Mouse (Mus musculus): Measurements from ENCODE around the gene Atrnl1.

The Atrnl1 gene

GRCm38 (mm10) chr19:57949260-57949917 is 338.6 kb downstream of the Atrnl1 start:
- in situ Hi-C loops (cut with MboI; ENCODE audit: unreplicated experiment in 2 of 2), result no loop called here

DNA sequence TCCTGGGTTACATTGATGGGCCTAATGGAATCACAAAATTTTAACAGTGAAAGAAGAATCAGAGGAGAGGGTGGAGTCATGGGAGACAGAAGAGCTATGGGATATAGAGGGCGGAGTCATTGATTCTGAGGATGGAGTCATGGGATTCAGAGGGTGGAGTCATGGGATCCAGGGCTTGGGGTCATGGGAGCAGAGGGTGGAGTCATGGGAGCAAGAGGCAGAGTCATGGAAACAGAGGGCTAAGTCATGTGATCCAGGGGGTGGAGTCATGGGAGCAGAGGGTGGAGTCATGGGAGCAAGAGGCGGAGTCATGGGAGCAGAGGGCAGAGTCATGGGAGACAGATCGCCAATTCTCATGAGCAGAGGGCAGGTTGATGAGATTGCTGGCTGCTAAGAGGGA is 343.3 kb downstream of the Atrnl1 start:
- in situ Hi-C loops (cut with MboI; ENCODE audit: unreplicated experiment in 2 of 2), result no loop called here

- in situ Hi-C loops (cut with MboI; ENCODE audit: unreplicated experiment in 2 of 2), result no loop called here
These were observed 345.6 kb downstream of the Atrnl1 start for GRCm38 (mm10) chr19:57956459-57956858.

DNA sequence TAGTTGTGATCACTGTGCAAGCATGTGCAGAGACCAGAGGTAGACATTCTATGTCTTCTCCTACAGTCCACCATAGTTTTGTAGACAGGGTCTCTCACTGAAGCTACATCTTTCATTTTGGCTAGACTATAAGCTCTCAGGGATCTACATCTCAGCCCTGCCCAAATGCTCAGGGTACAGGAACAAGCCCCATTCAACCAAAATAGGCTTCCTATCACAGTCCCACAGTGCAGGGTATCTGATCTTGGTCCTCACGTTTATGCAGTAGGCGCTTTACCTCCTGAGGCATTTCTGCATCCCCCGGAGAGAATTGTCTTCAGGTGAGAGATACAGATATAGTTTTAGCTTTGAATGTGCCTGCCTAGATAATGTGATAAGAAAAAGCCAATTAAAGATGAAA is 346.5 kb downstream of the Atrnl1 start:
- in situ Hi-C loops (cut with MboI; ENCODE audit: unreplicated experiment in 2 of 2), result no loop called here

DNA sequence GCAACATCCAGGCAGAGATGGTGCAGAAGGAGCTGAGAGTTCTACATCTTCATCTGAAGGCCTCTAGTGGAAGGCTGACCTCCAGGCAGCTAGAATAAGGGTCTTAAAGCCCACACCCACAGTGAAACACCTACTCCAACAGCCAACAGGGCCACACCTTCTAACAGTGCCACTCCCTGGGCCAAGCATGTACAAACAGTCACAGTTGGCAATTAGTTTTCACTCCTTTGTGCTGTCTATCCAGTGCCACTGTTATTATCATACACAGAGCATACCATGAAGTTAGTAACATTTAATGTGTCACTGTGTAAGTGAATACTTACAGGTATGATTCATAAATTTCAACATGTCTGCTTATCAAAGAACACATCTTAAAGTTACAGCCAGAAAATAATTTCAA is 347.3 kb downstream of the Atrnl1 start:
- in situ Hi-C loops (cut with MboI; ENCODE audit: unreplicated experiment in 2 of 2), result no loop called here

DNA sequence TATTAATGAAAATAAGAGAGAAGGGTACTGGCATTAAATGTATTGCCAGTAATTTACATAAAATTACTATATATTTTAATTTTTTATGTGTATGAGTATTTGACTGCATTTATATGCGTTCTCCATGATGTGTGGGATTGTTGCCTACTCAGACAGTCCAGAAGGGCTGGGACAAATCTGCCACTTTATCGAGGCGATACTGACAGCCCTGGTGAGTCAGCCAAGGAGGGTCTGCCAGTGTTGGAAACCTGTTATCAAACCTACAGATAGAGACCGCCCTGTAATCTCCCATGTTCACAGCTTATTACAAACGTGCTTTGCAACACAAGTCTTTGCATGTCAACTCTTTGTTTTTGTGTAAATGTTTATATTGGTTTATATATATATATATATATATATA is 347.9 kb downstream of the Atrnl1 start:
- in situ Hi-C loops (cut with MboI; ENCODE audit: unreplicated experiment in 2 of 2), result no loop called here

- in situ Hi-C loops (cut with MboI; ENCODE audit: unreplicated experiment in 2 of 2), result no loop called here
These were observed 350.5 kb downstream of the Atrnl1 start for GRCm38 (mm10) chr19:57961321-57961720.

DNA sequence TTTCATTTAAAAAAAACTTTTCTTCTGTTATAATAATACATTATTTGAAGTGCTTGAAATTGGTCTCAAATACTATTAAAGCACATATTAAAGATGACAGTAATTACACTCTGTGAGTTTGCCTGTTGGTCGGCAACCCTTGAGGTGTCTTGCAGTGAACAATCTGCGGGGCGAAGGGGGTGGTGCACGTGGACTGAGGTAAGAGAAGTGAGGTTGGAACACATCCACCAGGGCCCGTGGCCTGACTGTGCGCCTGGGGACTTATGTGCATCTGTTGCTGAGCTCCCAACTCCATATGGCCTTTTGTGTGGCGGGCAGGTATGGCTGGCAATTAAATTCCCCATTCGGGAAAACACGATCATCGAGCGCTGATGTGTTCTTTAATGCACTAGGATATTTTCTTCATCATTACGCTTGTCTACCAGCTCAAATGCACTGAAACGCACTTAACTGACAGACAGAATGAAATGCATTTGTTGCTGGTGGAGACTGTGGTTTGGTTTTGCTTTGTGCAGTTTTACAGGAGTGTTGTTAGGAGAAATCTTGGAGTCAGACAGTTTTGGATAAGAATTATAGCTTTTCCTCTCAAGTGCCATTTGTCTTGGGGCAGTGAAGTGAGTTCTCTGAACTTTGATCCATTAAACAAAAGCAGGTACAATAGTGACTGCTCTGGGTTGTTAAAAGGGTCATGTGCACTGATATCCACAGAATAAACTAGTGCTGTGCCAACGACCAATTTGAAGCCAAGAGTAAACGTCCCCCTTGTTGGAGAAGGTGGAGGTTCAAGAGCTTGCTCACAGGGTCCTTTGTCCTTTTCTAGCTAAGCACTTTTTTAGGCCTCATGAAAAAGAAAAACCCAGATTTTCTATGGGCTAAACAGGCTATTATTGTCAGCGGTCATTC is 351.2 kb downstream of the Atrnl1 start:
- in situ Hi-C loops (cut with MboI; ENCODE audit: unreplicated experiment in 2 of 2), result no loop called here

DNA sequence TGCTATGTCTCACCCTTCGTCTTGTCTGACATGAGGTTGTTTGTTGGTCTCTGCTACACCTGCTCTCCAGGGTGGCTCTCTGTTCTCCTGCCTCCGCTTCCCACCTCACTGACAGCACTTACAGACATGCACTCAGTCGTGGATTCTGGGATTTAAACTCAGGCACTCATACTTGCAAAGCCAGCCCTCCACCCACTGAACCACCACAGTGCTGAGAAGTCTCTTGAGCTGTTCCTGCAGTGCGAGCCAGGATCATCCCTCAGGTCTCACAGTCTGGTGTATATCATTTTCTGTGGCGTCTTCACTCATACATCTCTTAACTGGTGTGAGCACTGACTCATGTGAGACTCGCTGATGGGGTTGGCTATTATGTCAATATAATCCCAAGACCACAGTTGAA is 353.0 kb downstream of the Atrnl1 start:
- in situ Hi-C loops (cut with MboI; ENCODE audit: unreplicated experiment in 2 of 2), result no loop called here

DNA sequence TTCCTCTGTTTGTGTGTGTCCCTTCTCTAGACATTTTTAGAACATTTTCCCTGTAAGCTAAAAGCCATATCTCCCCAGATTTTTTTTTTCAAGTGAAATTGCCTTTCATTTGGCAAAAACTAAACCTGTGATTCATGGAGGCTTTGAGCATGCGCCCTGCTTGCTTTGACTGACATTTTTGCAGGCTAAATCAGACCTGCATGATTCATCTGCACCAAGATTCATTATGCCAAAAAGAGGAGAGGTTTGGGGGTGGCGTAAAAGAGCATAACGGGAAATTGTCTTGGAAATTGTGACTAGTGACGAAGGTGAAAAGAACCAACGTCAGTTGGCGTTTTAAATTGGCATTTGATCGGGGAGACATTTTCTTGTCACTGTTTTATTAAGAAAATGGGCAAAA is 358.9 kb downstream of the Atrnl1 start:
- in situ Hi-C loops (cut with MboI; ENCODE audit: unreplicated experiment in 2 of 2), result no loop called here

- in situ Hi-C loops (cut with MboI; ENCODE audit: unreplicated experiment in 2 of 2), result no loop called here
These were observed 359.6 kb downstream of the Atrnl1 start for GRCm38 (mm10) chr19:57970342-57970895.

DNA sequence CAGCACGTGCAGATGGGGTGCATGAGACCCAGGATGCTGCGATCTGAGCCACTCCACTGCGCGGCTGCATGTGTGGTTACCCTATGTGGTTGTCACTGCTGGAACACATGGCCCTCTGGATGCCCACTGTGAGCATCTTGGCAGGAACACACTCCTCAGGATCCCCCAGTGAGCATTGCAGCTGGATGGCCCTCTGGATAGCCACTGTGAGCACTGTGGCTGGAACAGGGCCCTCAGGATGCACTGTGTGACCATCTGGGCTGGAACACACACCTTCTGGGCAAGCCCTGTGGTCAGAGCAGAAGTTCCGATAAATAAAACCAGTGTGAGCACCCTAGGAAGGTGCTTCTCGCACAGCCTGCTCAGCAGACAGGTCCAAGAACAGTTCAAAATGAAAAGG is 364.4 kb downstream of the Atrnl1 start:
- in situ Hi-C loops (cut with MboI; ENCODE audit: unreplicated experiment in 2 of 2), result no loop called here

DNA sequence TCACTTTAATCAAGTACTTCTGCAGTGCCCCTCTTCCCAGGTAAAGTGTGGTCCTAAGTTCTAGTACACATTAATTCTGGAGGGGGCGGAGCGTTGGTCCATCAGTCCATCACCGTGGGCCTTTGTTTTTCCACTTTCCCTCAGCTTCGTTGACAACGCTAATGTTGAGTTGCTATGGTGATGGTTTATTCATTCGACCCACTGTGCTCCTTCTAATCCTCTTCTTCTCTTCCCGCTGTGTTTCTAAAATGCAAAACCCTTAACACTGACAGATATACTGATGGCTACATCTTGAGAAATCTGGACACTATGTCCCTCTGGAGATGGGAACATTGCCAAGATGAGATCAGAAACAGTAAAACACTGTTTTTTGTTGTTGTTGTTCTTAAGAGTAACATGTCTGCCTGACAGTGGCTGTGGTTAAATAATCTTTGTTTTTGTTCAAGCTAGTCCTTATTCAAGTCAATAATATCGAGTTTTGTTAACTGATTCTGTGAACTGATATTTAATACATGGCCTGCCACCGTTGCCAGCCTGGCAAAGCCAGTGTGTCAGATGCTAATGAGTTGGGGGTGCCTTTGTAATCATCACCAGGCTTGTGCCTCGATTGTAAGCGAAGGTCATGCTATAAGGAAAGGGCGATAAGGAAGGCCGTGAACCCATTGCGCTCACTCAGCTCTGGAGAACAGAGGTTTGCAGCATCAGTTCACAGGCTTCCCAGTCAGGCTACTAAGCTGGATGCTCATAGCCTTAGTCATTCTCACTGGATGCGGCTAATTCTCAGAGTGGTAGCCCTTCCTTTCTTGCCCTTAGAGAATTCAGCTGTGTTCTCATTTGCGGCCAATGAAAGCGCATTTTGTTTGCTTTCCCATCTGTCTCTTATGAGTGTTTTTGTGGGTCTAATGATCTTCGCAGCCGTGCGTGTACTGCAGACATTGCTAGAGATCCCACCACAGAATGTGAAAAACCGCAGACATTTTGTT is 375.4 kb downstream of the Atrnl1 start:
- in situ Hi-C loops (cut with MboI; ENCODE audit: unreplicated experiment in 2 of 2), result no loop called here

GRCm38 (mm10) chr19:57987696-57988393 is 377.0 kb downstream of the Atrnl1 start:
- in situ Hi-C loops (cut with MboI; ENCODE audit: unreplicated experiment in 2 of 2), result no loop called here

GRCm38 (mm10) chr19:57988559-57989093 is 377.8 kb downstream of the Atrnl1 start:
- in situ Hi-C loops (cut with MboI; ENCODE audit: unreplicated experiment in 2 of 2), result no loop called here

GRCm38 (mm10) chr19:57991099-57991760 is 380.4 kb downstream of the Atrnl1 start:
- in situ Hi-C loops (cut with MboI; ENCODE audit: unreplicated experiment in 2 of 2), result loop anchor here in 1 of 2 experiments (10.0 kb wide), 2 partner anchors 474 to 564 kb away; no protein-coding TSS in a partner anchor

- in situ Hi-C loops (cut with MboI; ENCODE audit: unreplicated experiment in 2 of 2), result loop anchor here in 1 of 2 experiments (10.0 kb wide), 2 partner anchors 470 to 560 kb away; no protein-coding TSS in a partner anchor
These were observed 383.5 kb downstream of the Atrnl1 start for GRCm38 (mm10) chr19:57994174-57994833.

GRCm38 (mm10) chr19:57995015-57995414 is 384.2 kb downstream of the Atrnl1 start:
- in situ Hi-C loops (cut with MboI; ENCODE audit: unreplicated experiment in 2 of 2), result loop anchor here in 1 of 2 experiments (10.0 kb wide), 2 partner anchors 470 to 560 kb away; no protein-coding TSS in a partner anchor
